Mouse (Mus musculus) olfactory bulb, adult 2 months (tissue): ENCODE measurements around the gene Mtmr14. TPM values are rescaled to one million over a fixed set of nuclear protein-coding genes. Genes with fewer than 3 reads are reported as not detected.

Experiments
- H3K27ac ChIP-seq: fragments of 200-500 bp; 2 replicates; pipeline ENCODE4 v1.5.1; 2012; ENCODE audit warnings: low read depth, low read length; ENCODE audit not compliant: insufficient read depth
- H3K4me1 ChIP-seq: fragments of 200-500 bp; 2 replicates; pipeline ENCODE4 v1.6.1; 2012; ENCODE audit warnings: low read length; ENCODE audit not compliant: control insufficient read depth, insufficient read depth
- H3K4me3 ChIP-seq: fragments of 200-500 bp; 2 replicates; pipeline ENCODE4 v1.5.1; 2012; ENCODE audit warnings: mild to moderate bottlenecking, low read depth, low read length, moderate library complexity; ENCODE audit not compliant: insufficient read depth
- CTCF ChIP-seq: fragments of 200-500 bp; IDR thresholded peaks from 2 replicates; pipeline ENCODE4 v1.5.1; 2012; ENCODE audit warnings: low read depth, mild to moderate bottlenecking, low read length, moderate library complexity; ENCODE audit not compliant: insufficient read depth
- POLR2A ChIP-seq: fragments of 200-500 bp; IDR thresholded peaks from 2 replicates; pipeline ENCODE4 v1.6.1; 2012; ENCODE audit warnings: mild to moderate bottlenecking, low read depth, low read length, moderate library complexity; ENCODE audit not compliant: insufficient read depth
- WGBS: fragments of 180-500 bp; shearing (Covaris S2); methylation state at CpG from one replicate; pipeline ENCODE4 v1.1.7; 2018; 5-methylcytosine and 5-hydroxymethylcytosine counted together
- polyA plus RNA-seq: library from polyadenylated mRNA; stranded (reverse); fragments of >200 nt; gene quantifications from 2 replicates; pipeline ENCODE4 v1.2.4, GENCODE M21; 2012; ENCODE audit warnings: low replicate concordance; ENCODE audit not compliant: missing spikeins, insufficient read depth, insufficient read length

The Mtmr14 gene
- polyA plus RNA-seq, 1 experiment: not detected

- Histone ChIP-seq H3K27ac (no peak overlapping the region), H3K4me1 (peaks cover 16% of the 10 kb centered on the region), H3K4me3 (no peak overlapping the region)
- no peak for TF ChIP-seq POLR2A
- WGBS: 79% methylated on average over 1 of the region's 1 CpGs
Measured at GRCm38 (mm10) chr6:113286316-113286715, 48.7 kb downstream of the Mtmr14 start.

DNA sequence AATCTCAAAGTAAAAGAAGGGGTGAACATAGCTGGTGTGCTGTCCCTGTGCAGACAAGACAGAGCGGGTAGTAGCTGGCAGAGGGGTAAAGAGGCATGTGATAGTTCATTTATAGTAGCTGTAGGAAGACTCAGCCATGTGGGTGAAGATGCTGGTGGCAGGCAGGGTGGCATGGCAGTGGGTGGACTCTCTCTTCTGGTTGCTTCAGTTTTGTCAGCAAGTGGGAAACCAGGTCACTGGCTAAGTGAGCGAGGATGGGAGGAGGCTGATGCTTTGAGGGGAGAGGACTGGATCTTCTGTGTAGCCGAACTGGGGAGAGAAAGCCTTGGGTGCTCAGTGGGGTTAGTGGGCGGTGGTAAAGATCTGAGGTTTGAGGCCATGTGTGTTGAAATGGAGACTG, 49.6 kb downstream of the Mtmr14 start:
- Histone ChIP-seq H3K4me3 (no peak overlapping the region), H3K27ac (peak overlapping the region; percentile 20; the same call in 1 of the 2 replicates), H3K4me1 (peaks cover 13% of the 10 kb centered on the region)
- no peak for TF ChIP-seq POLR2A
- no peak for TF ChIP-seq CTCF
- WGBS: 48% methylated on average over 4 of the region's 4 CpGs

- TF ChIP-seq CTCF (no peak), POLR2A (no peak)
- H3K27ac ChIP-seq: no peak overlapping the region
- H3K4me1 ChIP-seq: peaks cover 3% of the 10 kb centered on the region
- H3K4me3 ChIP-seq: no peak overlapping the region
- WGBS: 94% methylated on average over 15 of the region's 15 CpGs
Measured at GRCm38 (mm10) chr6:113289346-113289745, 51.7 kb downstream of the Mtmr14 start.

DNA sequence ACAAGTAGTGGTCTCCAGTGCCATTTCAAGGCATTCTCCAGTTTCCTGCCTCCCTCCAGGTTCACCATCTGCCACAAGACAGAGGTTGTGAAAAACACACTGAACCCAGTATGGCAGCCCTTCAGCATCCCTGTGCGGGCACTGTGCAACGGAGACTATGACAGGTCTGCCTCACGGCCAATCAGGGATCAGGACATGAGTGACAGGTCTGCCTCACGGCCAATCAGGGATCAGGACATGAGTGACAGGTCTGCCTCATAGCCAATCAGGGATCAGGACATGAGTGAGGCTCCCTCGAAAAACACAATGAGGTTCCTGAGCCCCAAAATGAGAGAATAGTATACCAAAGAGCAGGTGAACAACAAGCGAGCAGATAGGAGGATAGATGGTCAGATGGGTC, 52.7 kb downstream of the Mtmr14 start:
- peaks cover 3% of the 10 kb centered on the region for H3K4me1 ChIP-seq
- 78% methylated on average over 6 of the region's 6 CpGs for WGBS
- H3K4me3 ChIP-seq: no peak overlapping the region
- H3K27ac ChIP-seq: no peak overlapping the region
- TF ChIP-seq CTCF (no peak), POLR2A (no peak)

- 69% methylated on average over 5 of the region's 5 CpGs for WGBS
- TF ChIP-seq POLR2A: no peak
- TF ChIP-seq CTCF: no peak
- no peak overlapping the region for H3K27ac ChIP-seq
- no peaks in the 10 kb centered on the region for H3K4me1 ChIP-seq
- no peak overlapping the region for H3K4me3 ChIP-seq
Measured at GRCm38 (mm10) chr6:113292938-113293337, 55.3 kb downstream of the Mtmr14 start.

- Histone ChIP-seq H3K4me1 (no peaks in the 10 kb centered on the region), H3K27ac (no peak overlapping the region), H3K4me3 (no peak overlapping the region)
- 95% methylated on average over 2 of the region's 2 CpGs for WGBS
- TF ChIP-seq POLR2A (no peak), CTCF (no peak)
Measured at GRCm38 (mm10) chr6:113296046-113296445, 58.4 kb downstream of the Mtmr14 start.

- TF ChIP-seq CTCF (no peak), POLR2A (no peak)
Measured at GRCm38 (mm10) chr6:113296639-113297038, 59.0 kb downstream of the Mtmr14 start.

DNA sequence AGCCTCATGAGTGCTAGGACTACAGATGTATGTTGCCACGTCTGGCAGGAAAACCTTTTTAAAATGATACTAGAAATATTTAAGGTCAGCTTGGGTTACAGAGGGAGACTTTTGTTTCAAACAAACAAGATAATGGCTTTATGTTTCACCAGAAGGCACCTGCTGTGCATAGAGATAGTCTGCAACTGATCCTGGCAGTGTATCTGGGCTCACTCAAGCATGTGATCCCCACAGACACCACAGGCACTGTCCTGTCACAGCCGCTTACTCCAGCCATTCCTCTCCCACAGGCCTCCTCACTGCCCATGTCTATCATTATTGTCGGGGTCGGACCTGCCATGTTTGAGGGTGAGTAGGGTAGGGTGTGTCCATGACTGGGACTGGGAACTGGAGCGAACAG, 63.7 kb downstream of the Mtmr14 start:
- Histone ChIP-seq H3K27ac (no peak overlapping the region), H3K4me3 (no peak overlapping the region), H3K4me1 (no peaks in the 10 kb centered on the region)
- 85% methylated on average over 5 of the region's 5 CpGs for WGBS
- TF ChIP-seq CTCF: no peak
- no peak for TF ChIP-seq POLR2A

More at GRCm38 (mm10) chr6:113296639-113297038, 59.0 kb downstream of the Mtmr14 start:
- no peak overlapping the region for H3K4me3 ChIP-seq
- WGBS: 61% methylated on average over 4 of the region's 4 CpGs
- no peak overlapping the region for H3K27ac ChIP-seq
- no peaks in the 10 kb centered on the region for H3K4me1 ChIP-seq

- Histone ChIP-seq H3K4me1 (no peaks in the 10 kb centered on the region), H3K27ac (no peak overlapping the region), H3K4me3 (no peak overlapping the region)
- TF ChIP-seq POLR2A: no peak
- no peak for TF ChIP-seq CTCF
- WGBS: 22% methylated on average over 3 of the region's 3 CpGs
Measured at GRCm38 (mm10) chr6:113302258-113302657, 64.6 kb downstream of the Mtmr14 start.
